Mouse (Mus musculus) limb, embryonic 10.5 days (tissue): ENCODE measurements at regions not wholly inside any gene's neighbourhood (a gene's known extent, or its start where the extent isn't known, plus 50 kb on each side); places are given as distances from the start of the nearest gene placed in this dataset.
"Not testable (repeated sequence)": the region's sequence is repeated elsewhere in the genome, so short reads cannot be mapped to it uniquely, and the experiment has no call there.

Experiments
- DNase-seq: peaks from one replicate; pipeline ENCODE4 v3.0.0-alpha.2; 2017; ENCODE audit warnings: low spot score
- H3K27ac ChIP-seq: fragments of 300-500 bp; sonication (generic); 2 replicates; pipeline ENCODE4 v1.5.1; 2016; ENCODE audit warnings: mild to moderate bottlenecking
- H3K27me3 ChIP-seq: fragments of 300-500 bp; sonication (generic); 2 replicates; pipeline ENCODE4 v1.6.1; 2016; ENCODE audit warnings: low read depth, mild to moderate bottlenecking; ENCODE audit not compliant: poor library complexity, severe bottlenecking
- H3K36me3 ChIP-seq: fragments of 300-500 bp; sonication (generic); 2 replicates; pipeline ENCODE4 v1.6.1; 2016; ENCODE audit warnings: mild to moderate bottlenecking, moderate library complexity
- H3K4me1 ChIP-seq: fragments of 300-500 bp; sonication (generic); 2 replicates; pipeline ENCODE4 v1.6.1; 2016
- H3K4me3 ChIP-seq: fragments of 300-500 bp; sonication (generic); 2 replicates; pipeline ENCODE4 v1.5.1; 2016; ENCODE audit warnings: mild to moderate bottlenecking, moderate library complexity
- H3K9me3 ChIP-seq: fragments of 300-500 bp; sonication (generic); replicated peaks from 2 replicates; pipeline ENCODE4 v1.6.1; 2016; ENCODE audit warnings: mild to moderate bottlenecking
- WGBS: fragments of 180-500 bp; shearing (Covaris S2); methylation state at CpG from one replicate; pipeline ENCODE4 v1.1.7; 2016; 5-methylcytosine and 5-hydroxymethylcytosine counted together

- WGBS = 84% methylated on average over 2 of the region's 2 CpGs
- Histone ChIP-seq H3K36me3 (no peaks in the 10 kb centered on the region), H3K4me3 (no peak overlapping the region), H3K9me3 (no peaks in the 10 kb centered on the region), H3K27me3 (no peaks in the 10 kb centered on the region), H3K27ac (no peak overlapping the region), H3K4me1 (no peaks in the 10 kb centered on the region)
- DNase-seq = no peak
These were observed 2017.1 kb upstream of the Pcdh20 start for GRCm38 (mm10) chr14:90488301-90488700.

GRCm38 (mm10) chr14:90447971-90448370 is 1976.8 kb upstream of the Pcdh20 start:
- 85% methylated on average over 2 of the region's 2 CpGs for WGBS
- H3K27me3 ChIP-seq = no peaks in the 10 kb centered on the region
- H3K4me1 ChIP-seq = no peaks in the 10 kb centered on the region
- no peaks in the 10 kb centered on the region for H3K36me3 ChIP-seq
- no peak for DNase-seq
- no peak overlapping the region for H3K27ac ChIP-seq
- no peaks in the 10 kb centered on the region for H3K9me3 ChIP-seq
- no peak overlapping the region for H3K4me3 ChIP-seq

GRCm38 (mm10) chr14:90432874-90433543 is 1961.8 kb upstream of the Pcdh20 start:
- Histone ChIP-seq H3K27me3 (no peaks in the 10 kb centered on the region), H3K27ac (no peak overlapping the region), H3K9me3 (no peaks in the 10 kb centered on the region), H3K4me1 (no peaks in the 10 kb centered on the region), H3K4me3 (no peak overlapping the region), H3K36me3 (no peaks in the 10 kb centered on the region)
- peak; percentile 72 for DNase-seq
- 49% methylated on average over 7 of the region's 7 CpGs for WGBS

DNA sequence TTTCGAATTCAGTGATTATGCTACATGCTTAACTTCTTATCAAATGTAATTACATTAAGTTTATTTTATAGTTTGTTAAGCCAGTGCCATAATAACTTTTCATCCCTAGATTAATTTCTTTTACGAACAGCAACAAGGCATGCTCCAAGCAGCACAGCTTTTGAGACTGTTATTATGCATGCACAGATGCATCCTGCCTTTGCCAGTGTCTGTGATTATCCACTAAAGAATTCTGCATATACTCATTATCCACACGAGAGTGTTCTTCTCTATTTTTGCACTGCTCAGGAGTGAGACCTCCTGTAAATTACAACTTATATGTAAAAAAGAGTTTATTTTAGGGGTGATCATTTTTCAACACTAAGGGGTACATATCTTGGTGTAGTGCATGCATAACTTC is 1941.5 kb upstream of the Pcdh20 start:
- 84% methylated on average over 3 of the region's 3 CpGs for WGBS

DNA sequence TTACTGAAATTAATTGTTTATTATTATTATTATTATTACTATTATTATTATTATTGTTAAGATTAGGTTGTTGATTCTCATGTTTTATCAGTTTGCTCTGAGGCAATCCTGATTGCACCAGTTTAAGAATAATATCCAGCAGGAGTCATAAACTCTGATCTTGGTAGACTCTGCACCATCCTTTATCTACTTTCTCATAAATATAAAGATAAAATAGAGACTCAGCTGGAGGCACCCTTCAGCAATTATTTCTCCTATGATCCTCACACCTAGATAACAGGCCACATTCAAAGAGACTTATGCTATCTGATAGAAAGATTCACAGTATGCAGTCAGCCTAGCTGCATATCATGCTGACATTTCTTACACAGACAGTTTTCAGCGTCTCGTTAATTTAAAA is 1935.2 kb upstream of the Pcdh20 start:
- Histone ChIP-seq H3K4me1 (no peaks in the 10 kb centered on the region), H3K27ac (no peak overlapping the region), H3K9me3 (no peaks in the 10 kb centered on the region), H3K4me3 (no peak overlapping the region), H3K36me3 (no peaks in the 10 kb centered on the region), H3K27me3 (no peaks in the 10 kb centered on the region)
- DNase-seq = no peak
- WGBS = 98% methylated on average over 2 of the region's 2 CpGs

More for the DNA sequence above, 1941.5 kb upstream of the Pcdh20 start:
- DNase-seq = no peak
- Histone ChIP-seq H3K36me3 (no peaks in the 10 kb centered on the region), H3K4me1 (no peaks in the 10 kb centered on the region), H3K27me3 (no peaks in the 10 kb centered on the region), H3K4me3 (no peak overlapping the region), H3K27ac (no peak overlapping the region), H3K9me3 (no peaks in the 10 kb centered on the region)

- Histone ChIP-seq H3K27ac (no peak overlapping the region), H3K9me3 (no peaks in the 10 kb centered on the region), H3K36me3 (no peaks in the 10 kb centered on the region), H3K27me3 (no peaks in the 10 kb centered on the region), H3K4me3 (no peak overlapping the region), H3K4me1 (no peaks in the 10 kb centered on the region)
- WGBS = 96% methylated on average over 1 of the region's 1 CpGs
- no peak for DNase-seq
These were observed 1934.3 kb upstream of the Pcdh20 start for GRCm38 (mm10) chr14:90405476-90405875.

- Histone ChIP-seq H3K9me3 (no peaks in the 10 kb centered on the region), H3K36me3 (no peaks in the 10 kb centered on the region), H3K27me3 (no peaks in the 10 kb centered on the region), H3K4me3 (no peak overlapping the region), H3K27ac (no peak overlapping the region), H3K4me1 (no peaks in the 10 kb centered on the region)
- DNase-seq = no peak
- 72% methylated on average over 3 of the region's 3 CpGs for WGBS
These were observed 1896.2 kb upstream of the Pcdh20 start for GRCm38 (mm10) chr14:90367256-90367936.

- Histone ChIP-seq H3K27me3 (no peaks in the 10 kb centered on the region), H3K4me1 (no peaks in the 10 kb centered on the region), H3K4me3 (no peak overlapping the region), H3K9me3 (no peaks in the 10 kb centered on the region), H3K27ac (no peak overlapping the region), H3K36me3 (no peaks in the 10 kb centered on the region)
- 83% methylated on average over 3 of the region's 3 CpGs for WGBS
- DNase-seq = no peak
These were observed 1863.3 kb upstream of the Pcdh20 start for GRCm38 (mm10) chr14:90334541-90334940.

DNA sequence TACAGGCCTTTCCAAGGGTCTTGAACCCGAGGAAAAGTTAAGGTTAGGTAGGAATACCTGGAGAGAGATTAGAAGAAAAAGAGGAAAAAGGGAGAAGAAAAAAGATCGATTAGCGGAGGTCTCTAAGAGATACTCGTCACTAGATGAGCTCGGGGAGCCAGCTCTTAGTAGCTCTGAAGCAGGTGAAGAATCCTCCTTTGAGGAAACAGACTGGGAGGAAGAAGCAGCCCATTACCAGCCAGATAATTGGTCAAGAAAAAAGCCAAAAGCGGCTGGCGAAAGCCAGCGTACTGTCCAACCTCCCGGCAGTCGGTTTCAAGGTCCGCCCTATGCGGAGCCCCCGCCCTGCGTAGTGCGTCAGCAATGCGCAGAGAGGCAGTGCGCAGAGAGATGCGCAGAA is 1824.3 kb upstream of the Pcdh20 start:
- DNase-seq, H3K4me1 ChIP-seq, H3K36me3 ChIP-seq, H3K4me3 ChIP-seq, H3K9me3 ChIP-seq, H3K27ac ChIP-seq, H3K27me3 ChIP-seq: not testable (repeated sequence)
- WGBS = 96% methylated on average over 17 of the region's 18 CpGs

GRCm38 (mm10) chr14:90246042-90246441 is 1774.8 kb upstream of the Pcdh20 start:
- Histone ChIP-seq H3K36me3 (no peaks in the 10 kb centered on the region), H3K4me3 (no peak overlapping the region), H3K27ac (no peak overlapping the region), H3K27me3 (no peaks in the 10 kb centered on the region), H3K9me3 (no peaks in the 10 kb centered on the region), H3K4me1 (no peaks in the 10 kb centered on the region)
- DNase-seq = no peak
- WGBS = 97% methylated on average over 3 of the region's 3 CpGs

DNA sequence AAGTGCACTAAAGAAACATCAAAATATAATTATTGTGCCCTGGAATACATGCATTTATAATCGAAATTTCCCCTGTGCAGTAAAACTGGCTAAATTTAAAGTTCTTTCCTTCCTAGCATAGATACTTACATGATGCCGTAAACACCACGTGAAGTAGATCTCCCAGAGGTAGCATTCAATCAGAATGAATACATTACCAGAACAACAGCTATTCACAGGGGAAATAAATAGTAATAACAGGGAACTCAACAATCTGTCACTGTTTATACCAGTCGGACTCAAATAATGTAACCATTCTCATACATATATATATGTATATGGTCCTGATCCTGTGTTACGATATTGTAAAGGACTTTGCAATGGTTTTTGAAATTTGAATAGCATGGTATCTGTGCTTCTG is 1761.5 kb upstream of the Pcdh20 start:
- Histone ChIP-seq H3K36me3 (no peaks in the 10 kb centered on the region), H3K4me3 (no peak overlapping the region), H3K27ac (no peak overlapping the region), H3K9me3 (no peaks in the 10 kb centered on the region), H3K4me1 (no peaks in the 10 kb centered on the region), H3K27me3 (no peaks in the 10 kb centered on the region)
- 90% methylated on average over 5 of the region's 5 CpGs for WGBS
- no peak for DNase-seq

GRCm38 (mm10) chr14:90200294-90200693 is 1729.1 kb upstream of the Pcdh20 start:
- Histone ChIP-seq H3K4me1 (no peaks in the 10 kb centered on the region), H3K4me3 (no peak overlapping the region), H3K9me3 (no peaks in the 10 kb centered on the region), H3K27ac (no peak overlapping the region), H3K36me3 (no peaks in the 10 kb centered on the region), H3K27me3 (no peaks in the 10 kb centered on the region)
- DNase-seq = no peak

DNA sequence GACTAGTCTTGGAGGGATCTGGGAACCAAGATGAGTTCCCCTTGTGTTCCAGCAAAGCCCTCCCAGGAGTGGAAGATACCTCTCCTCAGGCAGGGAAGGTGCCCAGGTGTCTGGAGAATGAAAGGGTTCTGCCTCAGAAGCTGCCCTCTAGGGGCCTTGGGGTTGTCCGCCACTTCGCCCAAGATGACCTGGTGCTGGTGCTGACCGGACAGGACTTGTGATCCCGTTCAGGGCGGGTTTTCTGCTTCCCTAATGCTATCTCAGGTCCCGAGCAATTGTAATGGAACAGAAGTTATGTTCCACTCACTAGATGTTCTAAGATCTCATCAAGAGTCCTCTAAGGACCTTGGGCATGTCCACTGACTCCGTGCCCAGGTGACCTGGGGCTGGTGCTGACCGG is 1726.6 kb upstream of the Pcdh20 start:
- no peaks in the 10 kb centered on the region for H3K36me3 ChIP-seq
- 90% methylated on average over 8 of the region's 8 CpGs for WGBS
- H3K27ac ChIP-seq = no peak overlapping the region
- H3K4me3 ChIP-seq = no peak overlapping the region
- H3K27me3 ChIP-seq = no peaks in the 10 kb centered on the region
- no peaks in the 10 kb centered on the region for H3K9me3 ChIP-seq
- no peak for DNase-seq
- no peaks in the 10 kb centered on the region for H3K4me1 ChIP-seq

- H3K4me3 ChIP-seq = no peak overlapping the region
- DNase-seq = no peak
- no peak overlapping the region for H3K27ac ChIP-seq
- no peaks in the 10 kb centered on the region for H3K27me3 ChIP-seq
- no peaks in the 10 kb centered on the region for H3K36me3 ChIP-seq
- H3K4me1 ChIP-seq = no peaks in the 10 kb centered on the region
- WGBS = 84% methylated on average over 3 of the region's 3 CpGs
- H3K9me3 ChIP-seq = no peaks in the 10 kb centered on the region
These were observed 1701.5 kb upstream of the Pcdh20 start for GRCm38 (mm10) chr14:90172729-90173128.
